Mouse (Mus musculus) liver, embryonic 14.5 days (tissue): ENCODE data around the gene Bbs5. TPM values are rescaled to one million over a fixed set of nuclear protein-coding genes. Genes with fewer than 3 reads are reported as not detected.

Experiments
- ATAC-seq: fragments of 200-750 bp; cut with Nextera tagmentation; 2 replicates; pipeline ENCODE4 v1.8.0; 2017; ENCODE audit warnings: moderate number of reproducible peaks, mild to moderate bottlenecking, moderate library complexity; ENCODE audit not compliant: insufficient read depth
- DNase-seq, 3 experiments: peaks; one replicate each; pipeline ENCODE4 v3.0.0-alpha.2; 2012 to 2013; ENCODE audit warnings: low read depth in 3 of 3, low spot score in 3 of 3
- H3K27ac ChIP-seq: fragments of 300-500 bp; sonication (generic); 2 replicates; pipeline ENCODE4 v1.5.1; 2014; ENCODE audit warnings: moderate library complexity, mild to moderate bottlenecking, control low read depth, inconsistent platforms
- H3K27me3 ChIP-seq: fragments of 300-500 bp; sonication (generic); 2 replicates; pipeline ENCODE4 v1.6.1; 2014; ENCODE audit warnings: mild to moderate bottlenecking, low read length, moderate library complexity; ENCODE audit not compliant: control insufficient read depth, insufficient read depth
- H3K36me3 ChIP-seq: fragments of 300-500 bp; sonication (generic); replicated peaks from 2 replicates; pipeline ENCODE4 v1.6.1; 2014; ENCODE audit warnings: low read depth; ENCODE audit not compliant: control insufficient read depth, insufficient read depth
- H3K4me1 ChIP-seq, 2 experiments: fragments of 200-500 bp in 1 of 2; fragments of 300-500 bp in 1 of 2; sonication (generic) in 1 of 2; replicated peaks; 2 replicates each; pipeline ENCODE4 v1.6.1; 2012 to 2014; ENCODE audit warnings: antibody characterized with exemption in 1 of 2, inconsistent platforms in 1 of 2, low read length in 1 of 2; ENCODE audit not compliant: control insufficient read depth in 2 of 2, insufficient read depth in 2 of 2
- H3K4me2 ChIP-seq: fragments of 300-500 bp; sonication (generic); 2 replicates; pipeline ENCODE4 v1.6.1; 2014; ENCODE audit warnings: low read depth, mild to moderate bottlenecking, control low read depth, moderate library complexity
- H3K4me3 ChIP-seq, 2 experiments: fragments of 200-500 bp in 1 of 2; fragments of 300-500 bp in 1 of 2; sonication (generic) in 1 of 2; 2 replicates each; pipeline ENCODE4 v1.5.1; 2012 to 2014; ENCODE audit warnings: low read depth in 2 of 2, low read length in 2 of 2, mild to moderate bottlenecking in 2 of 2, control low read depth in 1 of 2, inconsistent platforms in 1 of 2, moderate library complexity in 1 of 2; ENCODE audit not compliant: insufficient read depth in 1 of 2
- H3K9ac ChIP-seq: fragments of 300-500 bp; sonication (generic); replicated peaks from 2 replicates; pipeline ENCODE4 v1.6.1; 2014; ENCODE audit warnings: mild to moderate bottlenecking, control low read depth, moderate library complexity
- H3K9me3 ChIP-seq: fragments of 300-500 bp; sonication (generic); 2 replicates; pipeline ENCODE4 v1.6.1; 2016; ENCODE audit warnings: low read length, mixed read lengths; ENCODE audit not compliant: control insufficient read depth
- CTCF ChIP-seq: IDR thresholded peaks from 2 replicates; pipeline ENCODE4 v1.5.1; 2016; ENCODE audit warnings: antibody characterized with exemption, low read depth, control low read depth
- EP300 ChIP-seq: IDR thresholded peaks from 2 replicates; pipeline ENCODE4 v1.6.1; 2016; ENCODE audit warnings: antibody characterized with exemption, low read depth
- WGBS: fragments of 180-500 bp; shearing (Covaris S2); extraction: QIAGEN DNeasy Blood & Tissue Kit; methylation state at CpG from one replicate; pipeline ENCODE4 v1.1.7; 2014; ENCODE audit not compliant: insufficient replicate concordance; 5-methylcytosine and 5-hydroxymethylcytosine counted together
- polyA plus RNA-seq, 2 experiments: library from polyadenylated mRNA; depleted of rRNA in 1 of 2; stranded (reverse) in 1 of 2; unstranded in 1 of 2; fragments of >200 nt; fragmentation: Nextera tagmentation in 1 of 2; extraction: Ambion mirVana in 1 of 2; gene quantifications; 2 replicates each; pipeline versions ENCODE4 v1.2.1 to v1.2.3; 2012 to 2014

The Bbs5 gene
- polyA plus RNA-seq, 2 experiments: 1.8 to 3.4 TPM

DNA sequence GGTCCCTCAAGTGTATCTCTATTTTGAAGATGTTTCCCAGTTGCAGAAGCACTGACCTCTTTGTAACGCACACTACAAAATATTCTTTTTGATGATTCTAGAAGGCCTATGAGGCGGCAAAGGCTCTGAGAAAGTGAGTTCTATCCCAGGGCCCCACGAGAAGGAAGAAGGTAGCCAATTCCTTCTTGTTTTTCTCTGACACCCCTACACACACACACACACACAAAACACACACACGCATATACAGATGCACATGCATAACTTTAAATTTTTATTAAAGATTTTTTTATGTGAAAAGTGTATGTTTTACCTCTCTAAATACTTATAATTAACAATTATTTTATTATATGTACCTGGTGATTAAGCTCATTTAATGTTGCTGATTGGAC lies 66.6 kb downstream of the Bbs5 start:
- Histone ChIP-seq H3K4me3 (peak overlapping the region in 1 of 2 experiments; percentile 63; a peak in 2 of 4 replicates), H3K9ac (no peak overlapping the region), H3K4me2 (peak overlapping the region; percentile 66), H3K27ac (no peak overlapping the region), H3K9me3 (no peaks in the 10 kb centered on the region), H3K27me3 (no peaks in the 10 kb centered on the region), H3K4me1 (peaks cover 0 to 2% of the 10 kb centered on the region in 2 experiments; a peak in 1 of 4 replicates), H3K36me3 (no peaks in the 10 kb centered on the region)
- DNase-seq (no peak), ATAC-seq (no peak)
- WGBS: 31% methylated on average over 4 of the region's 4 CpGs
- TF ChIP-seq CTCF (no peak), EP300 (no peak)

DNA sequence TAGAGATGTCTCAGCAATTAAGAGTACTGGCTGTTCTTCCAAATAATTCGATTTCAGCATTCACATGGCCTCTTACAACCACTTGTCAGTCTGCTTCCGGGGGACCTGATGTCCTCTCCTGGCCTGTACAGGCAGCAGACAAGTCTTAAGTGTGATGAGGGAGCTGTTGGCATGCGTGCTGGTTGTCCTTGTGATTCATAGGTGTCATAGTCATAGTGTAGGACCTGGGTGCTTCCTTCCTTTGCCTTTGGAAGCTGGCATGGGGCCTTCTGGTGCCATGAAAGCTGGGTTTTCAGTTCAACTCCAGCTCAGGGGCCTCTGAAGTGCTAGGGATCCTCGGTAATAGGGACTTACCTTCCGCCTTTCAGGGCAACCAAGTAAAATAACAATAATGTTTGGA lies 67.2 kb downstream of the Bbs5 start:
- ATAC-seq (no peak), DNase-seq (no peak)
- WGBS: 59% methylated on average over 5 of the region's 5 CpGs
- peaks cover 0 to 2% of the 10 kb centered on the region in 2 experiments; a peak in 1 of 4 replicates for H3K4me1 ChIP-seq
- H3K9me3 ChIP-seq: no peaks in the 10 kb centered on the region
- H3K9ac ChIP-seq: no peak overlapping the region
- H3K4me3 ChIP-seq: no peak overlapping the region
- H3K36me3 ChIP-seq: no peaks in the 10 kb centered on the region
- H3K4me2 ChIP-seq: no peak overlapping the region
- no peak overlapping the region for H3K27ac ChIP-seq
- H3K27me3 ChIP-seq: no peaks in the 10 kb centered on the region
- TF ChIP-seq CTCF (no peak), EP300 (no peak)

DNA sequence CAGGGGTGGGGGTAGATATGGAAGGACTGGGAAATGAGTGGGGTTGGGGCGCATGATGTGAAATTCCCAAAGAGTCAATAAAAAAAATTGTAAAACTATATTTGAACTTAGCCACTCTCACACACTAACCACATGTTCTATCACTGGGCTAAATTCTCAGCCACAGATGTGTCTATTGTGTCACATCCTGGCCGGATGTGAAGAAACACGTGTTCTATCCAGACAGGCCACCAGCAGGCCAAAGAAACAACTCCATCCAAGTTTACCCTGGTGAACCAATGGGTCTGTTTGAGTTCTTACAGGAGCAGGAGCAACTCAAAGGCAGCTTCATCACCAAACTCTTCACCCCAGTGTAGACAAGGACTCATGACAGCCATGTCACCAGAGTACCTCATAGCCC lies 69.5 kb downstream of the Bbs5 start:
- H3K4me2 ChIP-seq: no peak overlapping the region
- 45% methylated on average over 3 of the region's 3 CpGs for WGBS
- H3K4me1 ChIP-seq: no peaks in the 10 kb centered on the region; a peak in 1 of 4 replicates
- no peak for ATAC-seq
- no peak overlapping the region for H3K9ac ChIP-seq
- DNase-seq: no peak
- no peaks in the 10 kb centered on the region for H3K36me3 ChIP-seq
- no peaks in the 10 kb centered on the region for H3K27me3 ChIP-seq
- H3K4me3 ChIP-seq: no peak overlapping the region
- TF ChIP-seq EP300 (no peak), CTCF (no peak)
- H3K27ac ChIP-seq: no peak overlapping the region
- H3K9me3 ChIP-seq: no peaks in the 10 kb centered on the region

Other genes starting within 250 kb of the Bbs5 start
- 0.04 and 0.07 TPM in 2 replicates for gene Lrp2, start 61.1 kb upstream of the Bbs5 start, polyA plus RNA-seq (2012; rRNA removed)
- gene Lrp2, start 61.1 kb upstream of the Bbs5 start, polyA plus RNA-seq (2014; fragmentation: Nextera tagmentation; extraction: Ambion mirVana): 0.10 and 0.11 TPM in 2 replicates
- 0.02 and 0.04 TPM in 2 replicates for gene Klhl41, start 22.9 kb downstream of the Bbs5 start, polyA plus RNA-seq (2012; rRNA removed)
- not detected in 2 replicates for gene Klhl41, start 22.9 kb downstream of the Bbs5 start, polyA plus RNA-seq (2014; fragmentation: Nextera tagmentation; extraction: Ambion mirVana)
- 2.1 and 3.2 TPM in 2 replicates for gene Fastkd1, start 66.3 kb downstream of the Bbs5 start, polyA plus RNA-seq (2012; rRNA removed)
- gene Fastkd1, start 66.3 kb downstream of the Bbs5 start, polyA plus RNA-seq (2014; fragmentation: Nextera tagmentation; extraction: Ambion mirVana): 3.5 and 4.6 TPM in 2 replicates
- gene Ppig, start 75.4 kb downstream of the Bbs5 start, polyA plus RNA-seq (2012; rRNA removed): 5.5 and 10.0 TPM in 2 replicates
- 58.7 and 60.2 TPM in 2 replicates for gene Ppig, start 75.4 kb downstream of the Bbs5 start, polyA plus RNA-seq (2014; fragmentation: Nextera tagmentation; extraction: Ambion mirVana)
- 0.06 and 0.18 TPM in 2 replicates for gene Ccdc173, start 142.4 kb downstream of the Bbs5 start, polyA plus RNA-seq (2012; rRNA removed)
- 0.14 and 0.25 TPM in 2 replicates for gene Ccdc173, start 142.4 kb downstream of the Bbs5 start, polyA plus RNA-seq (2014; fragmentation: Nextera tagmentation; extraction: Ambion mirVana)
- 2.6 and 9.2 TPM in 2 replicates for gene Phospho2, start 142.5 kb downstream of the Bbs5 start, polyA plus RNA-seq (2012; rRNA removed)
- 14.8 and 15.1 TPM in 2 replicates for gene Phospho2, start 142.5 kb downstream of the Bbs5 start, polyA plus RNA-seq (2014; fragmentation: Nextera tagmentation; extraction: Ambion mirVana)
- gene Klhl23, start 174.8 kb downstream of the Bbs5 start, polyA plus RNA-seq (2012; rRNA removed): 8.0 and 12.0 TPM in 2 replicates
- 15.7 and 15.9 TPM in 2 replicates for gene Klhl23, start 174.8 kb downstream of the Bbs5 start, polyA plus RNA-seq (2014; fragmentation: Nextera tagmentation; extraction: Ambion mirVana)
- gene Ssb, start 214.4 kb downstream of the Bbs5 start, polyA plus RNA-seq (2012; rRNA removed): 26.2 and 76.5 TPM in 2 replicates
- gene Ssb, start 214.4 kb downstream of the Bbs5 start, polyA plus RNA-seq (2014; fragmentation: Nextera tagmentation; extraction: Ambion mirVana): 161 and 170 TPM in 2 replicates
- 5.7 and 9.4 TPM in 2 replicates for gene Mettl5, start 238.4 kb downstream of the Bbs5 start, polyA plus RNA-seq (2012; rRNA removed)
- gene Mettl5, start 238.4 kb downstream of the Bbs5 start, polyA plus RNA-seq (2014; fragmentation: Nextera tagmentation; extraction: Ambion mirVana): 33.2 and 35.4 TPM in 2 replicates